Mouse (Mus musculus): ENCODE results near the gene Gm10961. TPM values are rescaled to one million over a fixed set of nuclear protein-coding genes. Genes with fewer than 3 reads are reported as not detected.

Gene Gm10961
- polyA plus RNA-seq, 1 experiment, result not detected

- TF ChIP-seq GATA1 (IDR thresholded peaks at IDR 0.05; ENCODE audit: low read length), result no peak
Measured at GRCm38 (mm10) chr3:107680790-107681576, 49.9 kb downstream of the Gm10961 start.

Other genes starting within 250 kb of the Gm10961 start
- gene Kcnc4, start 171.8 kb upstream of the Gm10961 start, polyA plus RNA-seq (2012), result not detected in 2 replicates
- gene Slc6a17, start 113.3 kb upstream of the Gm10961 start, polyA plus RNA-seq (2012), result not detected in 2 replicates
- not detected in 2 replicates for gene Ubl4b, start 76.2 kb upstream of the Gm10961 start, polyA plus RNA-seq (2012)
- not detected in 2 replicates for gene Alx3, start 36.3 kb upstream of the Gm10961 start, polyA plus RNA-seq (2012)
- 18.3 and 20.0 TPM in 2 replicates for gene Strip1, start 372 bp downstream of the Gm10961 start, polyA plus RNA-seq (2012)
- gene Ahcyl1, start 65.2 kb downstream of the Gm10961 start, polyA plus RNA-seq (2012), result 11.9 and 14.6 TPM in 2 replicates
- gene Csf1, start 129.1 kb downstream of the Gm10961 start, polyA plus RNA-seq (2012), result not detected in 2 replicates
- gene Eps8l3, start 245.9 kb downstream of the Gm10961 start, polyA plus RNA-seq (2012), result not detected in 2 replicates